Mouse (Mus musculus): ENCODE data around the gene Serpinf1. TPM values are rescaled to one million over a fixed set of nuclear protein-coding genes. Genes with fewer than 3 reads are reported as not detected.

Gene Serpinf1
- polyA plus RNA-seq, 1 experiment from 2014 or later = 833 TPM

- no peaks in the 10 kb centered on the region for H3K27me3 ChIP-seq (ENCODE audit: insufficient read depth, low read length)
- H3K4me2 ChIP-seq (ENCODE audit: low read depth, low read length) = peak overlapping the region; percentile 100
- H3K36me3 ChIP-seq (replicated peaks; ENCODE audit: insufficient read depth, low read length) = peaks cover 38% of the 10 kb centered on the region
- peak overlapping the region; percentile 84 for H3K9ac ChIP-seq (replicated peaks)
- TF ChIP-seq CTCF (IDR thresholded peaks at IDR 0.05; ENCODE audit: low read depth) (no peak), EP300 (IDR thresholded peaks at IDR 0.05; ENCODE audit: low read depth) (no peak)
- DNase-seq = no peak
- 0 out of 2 replicates have a peak overlapping the region, but pooled peaks have one; percentile 82 for H3K27ac ChIP-seq (ENCODE audit: low read depth)
- no peak for ATAC-seq
- WGBS (ENCODE audit: insufficient replicate concordance) = 90% methylated on average over 31 of the region's 31 CpGs
- no peaks in the 10 kb centered on the region for H3K9me3 ChIP-seq (ENCODE audit: low read length)
- peak overlapping the region; percentile 72 for H3K4me3 ChIP-seq (ENCODE audit: low read depth, low read length)
- peaks cover 68% of the 10 kb centered on the region for H3K4me1 ChIP-seq (ENCODE audit: insufficient read depth)
These were observed 30.5 kb upstream of the Serpinf1 start for GRCm38 (mm10) chr11:75452812-75453557.

DNA sequence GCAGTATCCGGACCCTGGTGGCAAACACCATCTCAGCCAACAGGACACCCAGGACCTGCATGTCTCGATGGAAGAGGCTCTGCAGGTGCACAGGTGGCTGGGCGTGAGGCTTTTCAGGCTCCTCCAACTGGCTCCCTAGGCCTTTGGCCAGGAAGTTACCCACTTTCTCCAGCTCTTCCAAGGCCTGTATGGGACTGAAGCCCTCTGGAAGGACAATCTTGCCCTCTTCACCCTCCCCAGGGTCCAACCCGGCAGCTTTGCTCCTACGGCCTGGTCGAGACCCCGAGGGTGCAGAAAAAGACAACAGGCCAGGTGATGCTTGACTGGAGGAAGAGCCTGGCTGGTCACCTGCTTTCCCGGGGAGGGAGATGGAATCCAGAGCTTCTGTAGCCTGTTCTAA lies 29.6 kb upstream of the Serpinf1 start:
- H3K9me3 ChIP-seq (ENCODE audit: low read length) = no peaks in the 10 kb centered on the region
- peak overlapping the region; percentile 100 for H3K4me2 ChIP-seq (ENCODE audit: low read depth, low read length)
- H3K4me1 ChIP-seq (ENCODE audit: insufficient read depth) = peaks cover 65% of the 10 kb centered on the region
- WGBS (ENCODE audit: insufficient replicate concordance) = 90% methylated on average over 8 of the region's 8 CpGs
- peak overlapping the region; percentile 7; the same call in 1 of the 2 replicates for H3K27ac ChIP-seq (ENCODE audit: low read depth)
- ATAC-seq = no peak
- DNase-seq = no peak
- peaks cover 47% of the 10 kb centered on the region for H3K36me3 ChIP-seq (replicated peaks; ENCODE audit: insufficient read depth, low read length)
- peak overlapping the region; percentile 50; the same call in 1 of the 2 replicates for H3K4me3 ChIP-seq (ENCODE audit: low read depth, low read length)
- no peak for TF ChIP-seq EP300 (IDR thresholded peaks at IDR 0.05; ENCODE audit: low read depth)
- no peak for TF ChIP-seq CTCF (IDR thresholded peaks at IDR 0.05; ENCODE audit: low read depth)
- no peaks in the 10 kb centered on the region for H3K27me3 ChIP-seq (ENCODE audit: insufficient read depth, low read length)
- peak overlapping the region; percentile 71 for H3K9ac ChIP-seq (replicated peaks)

- Histone ChIP-seq H3K9me3 (ENCODE audit: low read length) (no peaks in the 10 kb centered on the region), H3K4me3 (ENCODE audit: low read depth, low read length) (peak overlapping the region; percentile 50), H3K36me3 (replicated peaks; ENCODE audit: insufficient read depth, low read length) (peaks cover 56% of the 10 kb centered on the region), H3K4me1 (ENCODE audit: insufficient read depth) (peaks cover 65% of the 10 kb centered on the region), H3K27me3 (ENCODE audit: insufficient read depth, low read length) (no peaks in the 10 kb centered on the region), H3K4me2 (ENCODE audit: low read depth, low read length) (peak overlapping the region; percentile 100), H3K27ac (ENCODE audit: low read depth) (peak overlapping the region; percentile 92), H3K9ac (replicated peaks) (peak overlapping the region; percentile 71)
- ATAC-seq = no peak; the same call in 1 of the 2 replicates
- peak; percentile 40 for DNase-seq
- WGBS (ENCODE audit: insufficient replicate concordance) = 63% methylated on average over 15 of the region's 15 CpGs
- TF ChIP-seq EP300 (IDR thresholded peaks at IDR 0.05; ENCODE audit: low read depth) (no peak), CTCF (IDR thresholded peaks at IDR 0.05; ENCODE audit: low read depth) (no peak)
These were observed 28.4 kb upstream of the Serpinf1 start for GRCm38 (mm10) chr11:75450936-75451335.

GRCm38 (mm10) chr11:75450304-75450908 lies 27.9 kb upstream of the Serpinf1 start:
- peak overlapping the region; percentile 71 for H3K9ac ChIP-seq (replicated peaks)
- H3K27ac ChIP-seq (ENCODE audit: low read depth) = peak overlapping the region; percentile 92
- H3K4me2 ChIP-seq (ENCODE audit: low read depth, low read length) = peak overlapping the region; percentile 100
- no peaks in the 10 kb centered on the region for H3K27me3 ChIP-seq (ENCODE audit: insufficient read depth, low read length)
- ATAC-seq = peak; percentile 63
- TF ChIP-seq CTCF (IDR thresholded peaks at IDR 0.05; ENCODE audit: low read depth) (no peak), EP300 (IDR thresholded peaks at IDR 0.05; ENCODE audit: low read depth) (peak; percentile 84)
- peak overlapping the region; percentile 50 for H3K4me3 ChIP-seq (ENCODE audit: low read depth, low read length)
- WGBS (ENCODE audit: insufficient replicate concordance) = 54% methylated on average over 8 of the region's 8 CpGs
- H3K9me3 ChIP-seq (ENCODE audit: low read length) = no peaks in the 10 kb centered on the region
- peak; percentile 37 for DNase-seq
- peaks cover 65% of the 10 kb centered on the region for H3K4me1 ChIP-seq (ENCODE audit: insufficient read depth)
- H3K36me3 ChIP-seq (replicated peaks; ENCODE audit: insufficient read depth, low read length) = peaks cover 62% of the 10 kb centered on the region

DNA sequence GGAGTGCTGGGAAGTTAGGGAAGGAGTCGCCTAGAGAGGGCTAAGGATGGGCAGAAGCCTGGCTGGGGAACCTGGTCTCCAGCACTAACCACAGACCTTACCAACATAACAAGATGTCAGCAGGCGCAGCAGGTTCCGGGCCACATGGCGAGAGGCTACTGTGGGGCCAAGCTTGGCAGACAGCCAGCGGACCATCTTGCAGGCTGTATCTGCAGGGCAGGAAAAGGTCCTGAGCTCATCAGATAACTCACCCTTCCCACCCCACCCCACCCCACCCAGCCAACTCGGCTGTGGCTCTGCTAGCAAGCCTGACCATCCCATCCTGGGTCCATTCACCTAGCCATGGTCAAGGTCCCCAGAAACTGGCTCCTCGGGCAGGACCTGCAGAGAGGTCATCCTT lies 27.2 kb upstream of the Serpinf1 start:
- Histone ChIP-seq H3K4me3 (ENCODE audit: low read depth, low read length) (peak overlapping the region; percentile 50), H3K4me1 (ENCODE audit: insufficient read depth) (peaks cover 59% of the 10 kb centered on the region), H3K4me2 (ENCODE audit: low read depth, low read length) (peak overlapping the region; percentile 100), H3K9me3 (ENCODE audit: low read length) (no peaks in the 10 kb centered on the region), H3K27me3 (ENCODE audit: insufficient read depth, low read length) (no peaks in the 10 kb centered on the region), H3K9ac (replicated peaks) (peak overlapping the region; percentile 71), H3K36me3 (replicated peaks; ENCODE audit: insufficient read depth, low read length) (peaks cover 69% of the 10 kb centered on the region), H3K27ac (ENCODE audit: low read depth) (peak overlapping the region; percentile 92)
- WGBS (ENCODE audit: insufficient replicate concordance) = 46% methylated on average over 6 of the region's 7 CpGs
- DNase-seq (peak; percentile 87), ATAC-seq (peak; percentile 49)
- no peak for TF ChIP-seq CTCF (IDR thresholded peaks at IDR 0.05; ENCODE audit: low read depth)
- TF ChIP-seq EP300 (IDR thresholded peaks at IDR 0.05; ENCODE audit: low read depth) = peak; percentile 66; the same call in 1 of the 2 replicates

DNA sequence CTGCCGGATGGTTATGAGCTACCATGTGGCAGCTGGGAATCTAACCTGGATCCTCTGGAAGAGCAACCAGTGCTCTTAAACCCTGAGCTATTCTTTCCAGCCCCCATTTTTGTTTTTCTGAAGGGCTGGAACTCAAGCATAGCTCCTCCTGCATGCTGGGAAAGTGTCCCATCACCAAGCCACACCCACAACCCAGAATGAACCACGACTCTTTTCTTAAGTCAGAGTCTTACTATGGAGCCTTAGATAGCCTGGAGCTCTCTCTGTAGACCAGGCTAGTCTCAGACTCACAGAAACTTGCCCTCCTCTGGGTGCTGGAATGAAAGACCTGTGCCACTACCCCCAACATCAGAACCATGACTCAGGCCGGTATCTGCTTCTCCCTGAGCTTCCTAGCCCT lies 26.1 kb upstream of the Serpinf1 start:
- Histone ChIP-seq H3K9me3 (ENCODE audit: low read length) (no peaks in the 10 kb centered on the region), H3K27me3 (ENCODE audit: insufficient read depth, low read length) (no peaks in the 10 kb centered on the region), H3K4me3 (ENCODE audit: low read depth, low read length) (peak overlapping the region; percentile 50), H3K36me3 (replicated peaks; ENCODE audit: insufficient read depth, low read length) (peaks cover 78% of the 10 kb centered on the region), H3K27ac (ENCODE audit: low read depth) (peak overlapping the region; percentile 92), H3K4me2 (ENCODE audit: low read depth, low read length) (peak overlapping the region; percentile 100), H3K4me1 (ENCODE audit: insufficient read depth) (peaks cover 52% of the 10 kb centered on the region), H3K9ac (replicated peaks) (peak overlapping the region; percentile 71)
- DNase-seq (peak; percentile 19), ATAC-seq (no peak)
- TF ChIP-seq CTCF (IDR thresholded peaks at IDR 0.05; ENCODE audit: low read depth) (no peak), EP300 (IDR thresholded peaks at IDR 0.05; ENCODE audit: low read depth) (no peak)
- WGBS (ENCODE audit: insufficient replicate concordance) = 50% methylated on average over 3 of the region's 3 CpGs

Data from liver, postnatal 0 days (tissue).